24 mouse cellular contexts compared by ENCODE assay signal in genomic region chr7:70099001-70099400, GRCm38 (mm10).
"Had no signal": no experiment of that assay in that cellular context is flagged by ENCODE, and none has a peak within 500 bp of the region (broad histone marks: within the 10 kb centered on the region; RNA-seq: fewer than 3 reads in every experiment).

No protein-coding gene starts in this region.

- H3K4me3 ChIP-seq: layer of hippocampus, adult 2 months; limb, embryonic 10.5 days; limb, embryonic 13.5 days; liver, embryonic 13.5 days; lung, embryonic 15.5 days; megakaryocyte, embryonic 14.5 days; midbrain, embryonic 10.5 days; midbrain, embryonic 15.5 days; neural tube, embryonic 12.5 days; neural tube, embryonic 15.5 days; stomach, embryonic 15.5 days had no signal

- ATAC-seq: intestine, embryonic 16.5 days; midbrain, embryonic 15.5 days had no signal

- H3K36me3 ChIP-seq: limb, embryonic 10.5 days; limb, embryonic 13.5 days; liver, embryonic 13.5 days; lung, embryonic 15.5 days; midbrain, embryonic 10.5 days; midbrain, embryonic 15.5 days; neural tube, embryonic 12.5 days; neural tube, embryonic 15.5 days; stomach, embryonic 15.5 days had no signal

- DNase-seq: kidney, adult 18-20 months; kidney, adult 9 months; kidney, postnatal 25 days; layer of hippocampus, adult 9-11 months; liver; liver, embryonic 13.5 days; lung, postnatal 10 days; lung, postnatal 4 days; retina, postnatal 1 day; right cerebral cortex, postnatal 25 days; spleen, adult 18-20 months; thymus, postnatal 36 days had no signal

- H3K4me1 ChIP-seq: liver, embryonic 13.5 days; lung, embryonic 15.5 days; megakaryocyte, embryonic 14.5 days; neural tube, embryonic 12.5 days; stomach, embryonic 15.5 days had no signal

- H3K4me2 ChIP-seq: limb, embryonic 13.5 days; liver, embryonic 13.5 days; lung, embryonic 15.5 days; midbrain, embryonic 15.5 days; neural tube, embryonic 12.5 days; neural tube, embryonic 15.5 days; stomach, embryonic 15.5 days had no signal

- H3K27ac ChIP-seq: kidney, postnatal 0 days; layer of hippocampus, adult 2 months; limb, embryonic 10.5 days; limb, embryonic 13.5 days; liver, embryonic 13.5 days; lung, embryonic 15.5 days; midbrain, embryonic 10.5 days; midbrain, embryonic 15.5 days; neural tube, embryonic 12.5 days; neural tube, embryonic 15.5 days; stomach, embryonic 15.5 days had no signal

- H3K27me3 ChIP-seq: liver, embryonic 13.5 days; lung, embryonic 15.5 days; megakaryocyte, embryonic 14.5 days; midbrain, embryonic 15.5 days; neural tube, embryonic 15.5 days; stomach, embryonic 15.5 days had no signal

- H3K9me3 ChIP-seq: limb, embryonic 10.5 days; limb, embryonic 13.5 days; lung, embryonic 15.5 days; midbrain, embryonic 10.5 days; midbrain, embryonic 15.5 days; neural tube, embryonic 12.5 days; neural tube, embryonic 15.5 days; stomach, embryonic 15.5 days had no signal

- H3K9ac ChIP-seq: limb, embryonic 13.5 days; liver, embryonic 13.5 days; lung, embryonic 15.5 days; midbrain, embryonic 15.5 days; neural tube, embryonic 12.5 days; neural tube, embryonic 15.5 days; stomach, embryonic 15.5 days had no signal
